In genomic region chr4:151861471-151861805, GRCm38 (mm10) we compare ENCODE assay signal across 8 mouse cellular contexts. TPM values are rescaled to one million over a fixed set of nuclear protein-coding genes. Genes with fewer than 3 reads are reported as not detected.
DNase-seq lines count a peak whose midpoint lies in the region; ATAC-seq and TF ChIP-seq lines count a peak whose summit lies in the region.

No protein-coding gene starts in this region.

- H3K27ac ChIP-seq in kidney, embryonic 15.5 days: peak overlapping the region; percentile 78
- peak overlapping the region; percentile 80 for H3K27ac ChIP-seq in forebrain, embryonic 14.5 days (ENCODE audit: low read depth, low read length)
- H3K27ac ChIP-seq in liver, embryonic 14.5 days: no peak overlapping the region

- no peaks in the 10 kb centered on the region for H3K27me3 ChIP-seq in kidney, embryonic 15.5 days
- peaks cover 9% of the 10 kb centered on the region; the same call in 1 of the 2 replicates for H3K27me3 ChIP-seq in G1E (ENCODE audit: insufficient read depth, low read length)
- H3K27me3 ChIP-seq in forebrain, embryonic 14.5 days (replicated peaks; ENCODE audit: control insufficient read depth, insufficient read depth, low read length): no peaks in the 10 kb centered on the region
- no peaks in the 10 kb centered on the region for H3K27me3 ChIP-seq in liver, embryonic 14.5 days (ENCODE audit: control insufficient read depth, insufficient read depth, low read length)

- peaks cover 29% of the 10 kb centered on the region for H3K4me1 ChIP-seq in kidney, embryonic 15.5 days
- peaks cover 43% of the 10 kb centered on the region for H3K4me1 ChIP-seq in G1E (ENCODE audit: insufficient read depth, low read depth, low read length)
- H3K4me1 ChIP-seq in forebrain, embryonic 14.5 days (ENCODE audit: control insufficient read depth, insufficient read depth, low read length): peaks cover 7% of the 10 kb centered on the region; the same call in 1 of the 2 replicates
- H3K4me1 ChIP-seq in liver, embryonic 14.5 days (replicated peaks; ENCODE audit: control insufficient read depth in 2 of 2, insufficient read depth in 2 of 2, low read length in 1 of 2): peaks cover 24 to 28% of the 10 kb centered on the region in 2 experiments

- peak overlapping the region; percentile 86 for H3K4me2 ChIP-seq in kidney, embryonic 15.5 days
- peak overlapping the region; percentile 89 for H3K4me2 ChIP-seq in forebrain, embryonic 14.5 days (ENCODE audit: low read length)
- H3K4me2 ChIP-seq in liver, embryonic 14.5 days (ENCODE audit: low read depth): peak overlapping the region; percentile 78

- H3K9me3 ChIP-seq in kidney, embryonic 15.5 days (replicated peaks): no peaks in the 10 kb centered on the region
- no peaks in the 10 kb centered on the region for H3K9me3 ChIP-seq in G1E (replicated peaks)
- no peaks in the 10 kb centered on the region for H3K9me3 ChIP-seq in forebrain, embryonic 14.5 days (replicated peaks; ENCODE audit: control insufficient read depth, low read length)
- H3K9me3 ChIP-seq in liver, embryonic 14.5 days (ENCODE audit: control insufficient read depth, low read length): no peaks in the 10 kb centered on the region

- peak overlapping the region; percentile 79 for H3K9ac ChIP-seq in kidney, embryonic 15.5 days
- peak overlapping the region; percentile 76 for H3K9ac ChIP-seq in forebrain, embryonic 14.5 days (ENCODE audit: low read length)
- H3K9ac ChIP-seq in liver, embryonic 14.5 days (replicated peaks): peak overlapping the region; percentile 83

- peak; percentile 5; the same call in 1 of the 2 replicates for ATAC-seq in kidney, embryonic 15.5 days (replicated peaks; ENCODE audit: low FRiP score)
- no peak for ATAC-seq in G1E (ENCODE audit: extremely low read depth, insufficient number of reproducible peaks, low FRiP score, poor library complexity, severe bottlenecking)
- no peak for ATAC-seq in forebrain, embryonic 14.5 days
- ATAC-seq in liver, embryonic 14.5 days (ENCODE audit: insufficient read depth): no peak

- TF ChIP-seq CTCF in G1E (IDR thresholded peaks at IDR 0.05; ENCODE audit: low read depth, low read length): no peak
- TF ChIP-seq CTCF in liver, embryonic 14.5 days (IDR thresholded peaks at IDR 0.05; ENCODE audit: low read depth): no peak

- WGBS in kidney, embryonic 15.5 days: under 1% methylated on average over 39 of the region's 58 CpGs
- WGBS in forebrain, embryonic 14.5 days: 1% methylated on average over 10 of the region's 58 CpGs
- under 1% methylated on average over 48 of the region's 58 CpGs for WGBS in liver, embryonic 14.5 days (ENCODE audit: insufficient replicate concordance)

- no peak for TF ChIP-seq EP300 in liver, embryonic 14.5 days (IDR thresholded peaks at IDR 0.05; ENCODE audit: low read depth)

- no peaks in the 10 kb centered on the region for H3K36me3 ChIP-seq in kidney, embryonic 15.5 days
- peaks cover 25% of the 10 kb centered on the region for H3K36me3 ChIP-seq in G1E (replicated peaks)
- no peaks in the 10 kb centered on the region for H3K36me3 ChIP-seq in forebrain, embryonic 14.5 days (ENCODE audit: control insufficient read depth, insufficient read depth, low read length)
- no peaks in the 10 kb centered on the region for H3K36me3 ChIP-seq in liver, embryonic 14.5 days (replicated peaks; ENCODE audit: control insufficient read depth, insufficient read depth, low read depth)

- H3K4me3 ChIP-seq in kidney, embryonic 15.5 days (replicated peaks): peak overlapping the region; percentile 86
- peak overlapping the region; percentile 81 for H3K4me3 ChIP-seq in G1E (ENCODE audit: low read depth, low read length)
- H3K4me3 ChIP-seq in forebrain, embryonic 14.5 days (ENCODE audit: low read depth, low read length): peak overlapping the region; percentile 74
- peak overlapping the region; percentile 83 to 91 for H3K4me3 ChIP-seq in liver, embryonic 14.5 days (ENCODE audit: insufficient read depth in 1 of 2, low read depth in 2 of 2, low read length in 2 of 2)

- no peak for DNase-seq in kidney, postnatal 25 days
- no peak for DNase-seq in G1E (ENCODE audit: low spot score)
- no peak for DNase-seq in forebrain, embryonic 14.5 days (ENCODE audit: low spot score)
- DNase-seq in liver, embryonic 14.5 days (ENCODE audit: low read depth in 3 of 3, low spot score in 3 of 3): no peak
- no peak for DNase-seq in right cerebral cortex, postnatal 10 days (ENCODE audit: low spot score in 2 of 2)
- no peak for DNase-seq in adrenal gland, postnatal 10 days
- no peak for DNase-seq in kidney, adult 9 months

RNA-seq across cellular contexts. Expression of gene Camta1, which starts 0.2 kb away (rescaled TPM):
- 87.9 and 104 TPM in 2 replicates for polyA plus RNA-seq in kidney, embryonic 15.5 days (2015; fragmentation: Nextera tagmentation; extraction: Ambion mirVana)
- total RNA-seq in G1E (2014; fragmentation: Nextera tagmentation) (60.3 and 113 TPM in 2 replicates), G1E (2017) (23.5 and 25.7 TPM in 2 replicates)
- 10.8 and 12.1 TPM in 2 replicates for polyA plus RNA-seq in G1E (2012)
- 123 and 125 TPM in 2 replicates for polyA plus RNA-seq in forebrain, embryonic 14.5 days (2014; fragmentation: Nextera tagmentation; extraction: Ambion mirVana)
- polyA plus RNA-seq in liver, embryonic 14.5 days (2012; rRNA removed): 4.8 and 7.3 TPM in 2 replicates
- polyA plus RNA-seq in liver, embryonic 14.5 days (2014; fragmentation: Nextera tagmentation; extraction: Ambion mirVana): 31.0 and 32.8 TPM in 2 replicates
- 10 to 100 TPM; 46.3 to 50.3 TPM for total RNA-seq in adrenal gland, postnatal 10 days (2021)
